Mouse (Mus musculus): Measurements from ENCODE around the gene Thrap3.

GRCm38 (mm10) chr4:126200036-126200435, 2.5 kb downstream of the Thrap3 start:
- TF ChIP-seq CTCF (IDR thresholded peaks at IDR 0.05; ENCODE audit: borderline replicate concordance, extremely low read depth, insufficient read depth, insufficient read length) (no peak), POLR2A (IDR thresholded peaks at IDR 0.05; ENCODE audit: borderline replicate concordance, extremely low read depth, insufficient read depth, insufficient read length, poor library complexity, severe bottlenecking) (no peak)
